Mouse (Mus musculus) MEL (cell line): ENCODE measurements around the gene Rpia. TPM values are rescaled to one million over a fixed set of nuclear protein-coding genes. Genes with fewer than 3 reads are reported as not detected.

Experiments used
- DNase-seq: peaks from one replicate; pipeline ENCODE4 v3.0.0; 2011; ENCODE audit warnings: low read depth, low spot score
- H3K27ac ChIP-seq: 2 replicates; pipeline ENCODE4 v1.5.1; 2012; ENCODE audit warnings: low read depth, mild to moderate bottlenecking, control low read depth, low read length, moderate library complexity; ENCODE audit not compliant: control insufficient read depth
- H3K27me3 ChIP-seq, 2 experiments: fragments of 150-350 bp in 1 of 2; sonication (generic) in 1 of 2; 2 replicates each; pipeline ENCODE4 v1.6.1; 2012; ENCODE audit warnings: low read length in 2 of 2, mild to moderate bottlenecking in 2 of 2, improper control_type of control experiment in 1 of 2, moderate library complexity in 1 of 2; ENCODE audit not compliant: insufficient read depth in 2 of 2, control insufficient read depth in 1 of 2
- H3K36me3 ChIP-seq, 2 experiments: 2 replicates each; pipeline ENCODE4 v1.6.1; 2012 to 2014; ENCODE audit warnings: low read length in 2 of 2, improper control_type of control experiment in 1 of 2, inconsistent platforms in 1 of 2, mild to moderate bottlenecking in 1 of 2; ENCODE audit not compliant: insufficient read depth in 2 of 2, control insufficient read depth in 1 of 2
- H3K4me1 ChIP-seq, 2 experiments: fragments of 150-350 bp in 1 of 2; sonication (generic) in 1 of 2; 2 replicates each; pipeline ENCODE4 v1.6.1; 2012; ENCODE audit warnings: low read length in 2 of 2, improper control_type of control experiment in 1 of 2, mild to moderate bottlenecking in 1 of 2; ENCODE audit not compliant: insufficient read depth in 2 of 2, control insufficient read depth in 1 of 2
- H3K4me3 ChIP-seq, 2 experiments: fragments of 150-350 bp in 1 of 2; sonication (generic) in 1 of 2; 2 replicates each; pipeline ENCODE4 v1.5.1; 2012; ENCODE audit warnings: low read depth in 2 of 2, low read length in 2 of 2, mild to moderate bottlenecking in 2 of 2, moderate library complexity in 2 of 2, control low read depth in 1 of 2, improper control_type of control experiment in 1 of 2; ENCODE audit not compliant: control insufficient read depth in 1 of 2, insufficient read depth in 1 of 2
- H3K79me2 ChIP-seq: 2 replicates; pipeline ENCODE4 v1.6.1; 2012; ENCODE audit warnings: mild to moderate bottlenecking, low read length, moderate library complexity; ENCODE audit not compliant: control insufficient read depth, poor library complexity, insufficient read depth
- H3K9ac ChIP-seq: 2 replicates; pipeline ENCODE4 v1.6.1; 2012; ENCODE audit warnings: low read depth, mild to moderate bottlenecking, control low read depth, low read length, moderate library complexity; ENCODE audit not compliant: control insufficient read depth, poor library complexity, severe bottlenecking
- H3K9me3 ChIP-seq: fragments of 150-350 bp; sonication (generic); replicated peaks from 2 replicates; pipeline ENCODE4 v1.6.1; 2012; ENCODE audit warnings: mild to moderate bottlenecking, low read length, improper control_type of control experiment, moderate library complexity; ENCODE audit not compliant: insufficient read depth
- BHLHE40 ChIP-seq: IDR thresholded peaks from 2 replicates; pipeline ENCODE4 v1.6.1; 2012; ENCODE audit warnings: low read depth, mild to moderate bottlenecking, inconsistent platforms, low read length, improper control_type of control experiment, borderline replicate concordance
- CHD1 ChIP-seq: IDR thresholded peaks from 2 replicates; pipeline ENCODE4 v1.6.1; 2012; ENCODE audit warnings: low read depth, mild to moderate bottlenecking, inconsistent platforms, low read length, improper control_type of control experiment
- CHD2 ChIP-seq: IDR thresholded peaks from 2 replicates; pipeline ENCODE4 v1.6.1; 2011; ENCODE audit warnings: low read length, improper control_type of control experiment
- CTCF ChIP-seq, 3 experiments: IDR thresholded peaks in 2 of 3; conservative IDR thresholded peaks in 1 of 3; 2 replicates each; pipeline ENCODE4 v1.5.1; 2011 to 2012; ENCODE audit warnings: low read length in 3 of 3, low read depth in 2 of 3, mild to moderate bottlenecking in 2 of 3, improper control_type of control experiment in 1 of 3, inconsistent platforms in 1 of 3, mixed read lengths in 1 of 3, moderate library complexity in 1 of 3; ENCODE audit not compliant: control insufficient read depth in 1 of 3, insufficient read depth in 1 of 3, poor library complexity in 1 of 3, severe bottlenecking in 1 of 3
- E2F4 ChIP-seq: IDR thresholded peaks from 2 replicates; pipeline ENCODE4 v1.6.1; 2011; ENCODE audit warnings: low read depth, low read length, improper control_type of control experiment, borderline replicate concordance
- ELF1 ChIP-seq: IDR thresholded peaks from 2 replicates; pipeline ENCODE4 v1.6.1; 2014; ENCODE audit warnings: low read depth, mild to moderate bottlenecking, inconsistent platforms, low read length, improper control_type of control experiment, moderate library complexity
- ETS1 ChIP-seq: IDR thresholded peaks from 2 replicates; pipeline ENCODE4 v1.6.1; 2012; ENCODE audit warnings: low read depth, mild to moderate bottlenecking, inconsistent platforms, low read length, improper control_type of control experiment, moderate library complexity
- GABPA ChIP-seq: IDR thresholded peaks from 2 replicates; pipeline ENCODE4 v1.6.1; 2012; ENCODE audit warnings: low read depth, mild to moderate bottlenecking, inconsistent platforms, low read length, improper control_type of control experiment, moderate library complexity
- GATA1 ChIP-seq: IDR thresholded peaks from 2 replicates; pipeline ENCODE4 v1.6.1; 2011; ENCODE audit warnings: low read depth, low read length, improper control_type of control experiment
- HCFC1 ChIP-seq: IDR thresholded peaks from 2 replicates; pipeline ENCODE4 v1.6.1; 2012; ENCODE audit warnings: low read depth, mild to moderate bottlenecking, inconsistent platforms, low read length, improper control_type of control experiment, moderate library complexity
- JUND ChIP-seq: IDR thresholded peaks from 2 replicates; pipeline ENCODE4 v1.6.1; 2011; ENCODE audit warnings: low read depth, mild to moderate bottlenecking, improper control_type of control experiment, low read length
- KAT2A ChIP-seq: conservative IDR thresholded peaks from 2 replicates; pipeline ENCODE4 v1.6.1; 2012; ENCODE audit warnings: low read depth, low read length, improper control_type of control experiment, inconsistent platforms
- MAFK ChIP-seq: IDR thresholded peaks from 2 replicates; pipeline ENCODE4 v1.6.1; 2011; ENCODE audit warnings: low read depth, mild to moderate bottlenecking, low read length, improper control_type of control experiment, borderline replicate concordance
- MAX ChIP-seq: IDR thresholded peaks from 2 replicates; pipeline ENCODE4 v1.6.1; 2011; ENCODE audit warnings: low read length, improper control_type of control experiment
- MAZ ChIP-seq: IDR thresholded peaks from 2 replicates; pipeline ENCODE4 v1.6.1; 2012; ENCODE audit warnings: low read depth, mild to moderate bottlenecking, inconsistent platforms, low read length, improper control_type of control experiment
- MEF2A ChIP-seq: IDR thresholded peaks from 2 replicates; pipeline ENCODE4 v1.6.1; 2014; ENCODE audit warnings: low read depth, mild to moderate bottlenecking, inconsistent platforms, low read length, improper control_type of control experiment; ENCODE audit not compliant: poor library complexity, insufficient replicate concordance, severe bottlenecking; ENCODE audit errors: extremely low read depth
- MXI1 ChIP-seq: IDR thresholded peaks from 2 replicates; pipeline ENCODE4 v1.6.1; 2011; ENCODE audit warnings: mild to moderate bottlenecking, low read depth, low read length, improper control_type of control experiment
- MYB ChIP-seq: IDR thresholded peaks from 2 replicates; pipeline ENCODE4 v1.6.1; 2011; ENCODE audit warnings: mild to moderate bottlenecking, low read depth, low read length, improper control_type of control experiment
- MYC ChIP-seq: IDR thresholded peaks from 2 replicates; pipeline ENCODE4 v1.6.1; 2011; ENCODE audit warnings: low read depth, mild to moderate bottlenecking, low read length, improper control_type of control experiment, moderate library complexity
- POLR2A ChIP-seq, 2 experiments: IDR thresholded peaks; 2 replicates each; pipeline ENCODE4 v1.6.1; 2011 to 2012; ENCODE audit warnings: low read length in 2 of 2, mild to moderate bottlenecking in 2 of 2, control low read depth in 1 of 2, improper control_type of control experiment in 1 of 2, low read depth in 1 of 2, moderate library complexity in 1 of 2; ENCODE audit not compliant: control insufficient read depth in 1 of 2, insufficient read depth in 1 of 2, poor library complexity in 1 of 2
- POLR2AphosphoS2 ChIP-seq: IDR thresholded peaks from 2 replicates; pipeline ENCODE4 v1.6.1; 2011; ENCODE audit warnings: low read length, improper control_type of control experiment
- POLR2AphosphoS5 ChIP-seq: IDR thresholded peaks from 2 replicates; pipeline ENCODE4 v1.6.1; 2012; ENCODE audit warnings: low read depth, borderline replicate concordance, mild to moderate bottlenecking, inconsistent platforms, low read length, moderate library complexity, mixed read lengths
- RAD21 ChIP-seq: IDR thresholded peaks from 2 replicates; pipeline ENCODE4 v1.6.1; 2011; ENCODE audit warnings: mild to moderate bottlenecking, low read depth, low read length, improper control_type of control experiment
- RCOR1 ChIP-seq: IDR thresholded peaks from 2 replicates; pipeline ENCODE4 v1.6.1; 2012; ENCODE audit warnings: low read depth, mild to moderate bottlenecking, inconsistent platforms, low read length, improper control_type of control experiment
- SIN3A ChIP-seq: IDR thresholded peaks from 2 replicates; pipeline ENCODE4 v1.6.1; 2012; ENCODE audit warnings: low read length, improper control_type of control experiment, inconsistent platforms
- SMC3 ChIP-seq: IDR thresholded peaks from 2 replicates; pipeline ENCODE4 v1.6.1; 2011; ENCODE audit warnings: low read depth, low read length, improper control_type of control experiment
- TAL1 ChIP-seq: IDR thresholded peaks from 2 replicates; pipeline ENCODE4 v1.6.1; 2012; ENCODE audit warnings: mild to moderate bottlenecking, inconsistent platforms, low read length, moderate library complexity, mixed read lengths
- TBP ChIP-seq: IDR thresholded peaks from 2 replicates; pipeline ENCODE4 v1.8.0; 2011; ENCODE audit warnings: low read depth, low read length, improper control_type of control experiment
- TCF12 ChIP-seq: IDR thresholded peaks from 2 replicates; pipeline ENCODE4 v1.6.1; 2014; ENCODE audit warnings: low read depth, mild to moderate bottlenecking, inconsistent platforms, low read length, improper control_type of control experiment, moderate library complexity
- UBTF ChIP-seq: IDR thresholded peaks from 2 replicates; pipeline ENCODE4 v1.6.1; 2012; ENCODE audit warnings: low read depth, mild to moderate bottlenecking, inconsistent platforms, low read length, improper control_type of control experiment, moderate library complexity, borderline replicate concordance; ENCODE audit not compliant: insufficient read depth
- USF1 ChIP-seq: IDR thresholded peaks from 2 replicates; pipeline ENCODE4 v1.6.1; 2014; ENCODE audit warnings: low read depth, mild to moderate bottlenecking, inconsistent platforms, low read length, improper control_type of control experiment, moderate library complexity
- USF2 ChIP-seq, 2 experiments: IDR thresholded peaks; 2 replicates each; pipeline ENCODE4 v1.6.1; 2011 to 2012; ENCODE audit warnings: improper control_type of control experiment in 2 of 2, low read length in 2 of 2, borderline replicate concordance in 1 of 2, inconsistent platforms in 1 of 2, low read depth in 1 of 2, mild to moderate bottlenecking in 1 of 2; ENCODE audit not compliant: insufficient read depth in 1 of 2
- ZKSCAN1 ChIP-seq: IDR thresholded peaks from 2 replicates; pipeline ENCODE4 v1.6.1; 2012; ENCODE audit warnings: low read depth, mild to moderate bottlenecking, inconsistent platforms, low read length, improper control_type of control experiment, moderate library complexity
- ZMIZ1 ChIP-seq: IDR thresholded peaks from 2 replicates; pipeline ENCODE4 v1.6.1; 2012; ENCODE audit warnings: low read depth, mild to moderate bottlenecking, inconsistent platforms, low read length, improper control_type of control experiment, moderate library complexity
- ZNF384 ChIP-seq: IDR thresholded peaks from 2 replicates; pipeline ENCODE4 v1.6.1; 2012; ENCODE audit warnings: low read depth, mild to moderate bottlenecking, inconsistent platforms, low read length, improper control_type of control experiment
- polyA plus RNA-seq, 2 experiments: library from polyadenylated mRNA; stranded (reverse) in 1 of 2; unstranded in 1 of 2; fragments of >175 nt in 1 of 2; fragments of >200 nt in 1 of 2; gene quantifications; 2 replicates each; pipeline versions ENCODE4 v1.2.1 to v1.2.4; 2012; ENCODE audit warnings: low replicate concordance in 2 of 2, low read depth in 1 of 2; ENCODE audit not compliant: insufficient read length in 2 of 2, insufficient read depth in 1 of 2, missing spikeins in 1 of 2
- total RNA-seq: library from RNA; depleted of rRNA; stranded (reverse); fragments of 300-350 nt; gene quantifications from 2 replicates; pipeline ENCODE4 v1.2.3, GENCODE M21; 2012; rRNA removed

The Rpia gene
- total RNA-seq (188 and 238 TPM in 2 replicates), polyA plus RNA-seq (100 to 1,000 TPM in 1 of 2 experiments, 10 to 100 TPM in 1; 93.4 to 180 TPM)

- peaks cover 5 to 40% of the 10 kb centered on the region in 2 experiments; a peak in 3 of 4 replicates for H3K36me3 ChIP-seq
- H3K79me2 ChIP-seq = peaks cover 48% of the 10 kb centered on the region
- peak within 1 kb of the TSS; percentile 93 for H3K27ac ChIP-seq
- H3K4me1 ChIP-seq = peaks cover 29 to 41% of the 10 kb centered on the region in 2 experiments
- H3K27me3 ChIP-seq = no peaks in the 10 kb centered on the region
- H3K9ac ChIP-seq = peak within 1 kb of the TSS; percentile 96
- no peaks in the 10 kb centered on the region for H3K9me3 ChIP-seq
- peak within 1 kb of the TSS; percentile 93 to 95 for H3K4me3 ChIP-seq
- DNase-seq = peak; percentile 99
- TF ChIP-seq CTCF (IDR thresholded peaks at IDR 0.05 in 2 of 3, conservative IDR thresholded peaks at IDR 0.05 in 1 of 3; ENCODE audit: control insufficient read depth in 1 of 3, insufficient read depth in 1 of 3, low read depth in 2 of 3, low read length in 3 of 3, poor library complexity in 1 of 3, severe bottlenecking in 1 of 3) (peak in 2 of 3 experiments; percentile 39 to 61; a peak in 4 of 6 replicates), ZMIZ1 (0 out of 2 replicates have a peak, but pooled peaks have one; percentile 13), MYB (no peak), HCFC1 (peak; percentile 98), ZNF384 (no peak), ELF1 (peak; percentile 88), ETS1 (0 out of 2 replicates have a peak, but pooled peaks have one; percentile 38), RAD21 (no peak), UBTF (0 out of 2 replicates have a peak, but pooled peaks have one; percentile 81), GATA1 (no peak), MYC (no peak; the same call in 1 of the 2 replicates), MAX (no peak; the same call in 1 of the 2 replicates), TAL1 (no peak), ZKSCAN1 (no peak), KAT2A (peak; percentile 95), USF2 (IDR thresholded peaks at IDR 0.05; ENCODE audit: borderline replicate concordance in 1 of 2, insufficient read depth in 1 of 2, low read depth in 1 of 2, low read length in 2 of 2) (no peak), SMC3 (no peak), CHD1 (no peak), MAZ (peak; percentile 82; the same call in 1 of the 2 replicates), USF1 (peak; percentile 60; the same call in 1 of the 2 replicates), E2F4 (peak; percentile 93; the same call in 1 of the 2 replicates), GABPA (no peak), TBP (peak; percentile 86), POLR2AphosphoS2 (peak; percentile 81; the same call in 1 of the 2 replicates), BHLHE40 (peak; percentile 52; the same call in 1 of the 2 replicates), JUND (no peak), TCF12 (peak; percentile 57; the same call in 1 of the 2 replicates), MXI1 (peak; percentile 97), POLR2AphosphoS5 (0 out of 2 replicates have a peak, but pooled peaks have one; percentile 12), MAFK (no peak), POLR2A (IDR thresholded peaks at IDR 0.05; ENCODE audit: control insufficient read depth in 1 of 2, insufficient read depth in 1 of 2, low read depth in 1 of 2, low read length in 2 of 2, poor library complexity in 1 of 2) (peak; percentile 40 to 90; a peak in 3 of 4 replicates), CHD2 (peak; percentile 67), MEF2A (no peak), RCOR1 (no peak), SIN3A (peak; percentile 64)
These were observed at the start of gene Rpia for GRCm38 (mm10) chr6:70791824-70792535. TSS of gene Rpia (minus strand) at chr6:70792232.
